Mouse (Mus musculus): ENCODE results near the gene Efhd2. TPM values are rescaled to one million over a fixed set of nuclear protein-coding genes. Genes with fewer than 3 reads are reported as not detected.
A peak's percentile ranks its signal among the peaks of the same experiment; 100 is the strongest.

The Efhd2 gene
- total RNA-seq, 2 experiments from 2014 or later = 157 to 184 TPM

- DNase-seq (ENCODE audit: low spot score in 2 of 2) = no peak
Observed at GRCm38 (mm10) chr4:141881289-141881914, 6.7 kb upstream of the Efhd2 start.

DNA sequence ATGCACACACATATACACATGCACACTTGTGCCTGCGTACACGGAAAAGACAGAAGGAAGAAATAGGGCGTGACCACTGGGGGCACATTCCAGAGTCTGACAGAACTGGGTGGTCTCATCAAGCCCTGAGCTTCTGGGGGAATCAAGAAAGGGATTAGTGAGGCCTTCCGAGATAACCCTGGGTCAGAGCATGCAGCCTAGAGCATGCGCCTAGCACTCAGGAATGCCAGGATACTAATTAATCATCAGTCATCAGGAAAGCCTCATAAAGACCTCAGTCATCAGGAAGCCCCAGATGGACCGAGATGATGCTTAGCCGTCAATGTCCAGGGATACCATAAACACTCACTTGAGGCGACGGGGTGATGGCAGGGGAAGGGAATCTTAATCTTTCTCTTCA is 5.2 kb upstream of the Efhd2 start:
- DNase-seq (ENCODE audit: low spot score in 2 of 2) = no peak

GRCm38 (mm10) chr4:141879074-141879473 is 4.4 kb upstream of the Efhd2 start:
- no peak for DNase-seq (ENCODE audit: low spot score in 2 of 2)

GRCm38 (mm10) chr4:141878621-141879020 is 3.9 kb upstream of the Efhd2 start:
- DNase-seq (ENCODE audit: low spot score in 2 of 2) = no peak

DNA sequence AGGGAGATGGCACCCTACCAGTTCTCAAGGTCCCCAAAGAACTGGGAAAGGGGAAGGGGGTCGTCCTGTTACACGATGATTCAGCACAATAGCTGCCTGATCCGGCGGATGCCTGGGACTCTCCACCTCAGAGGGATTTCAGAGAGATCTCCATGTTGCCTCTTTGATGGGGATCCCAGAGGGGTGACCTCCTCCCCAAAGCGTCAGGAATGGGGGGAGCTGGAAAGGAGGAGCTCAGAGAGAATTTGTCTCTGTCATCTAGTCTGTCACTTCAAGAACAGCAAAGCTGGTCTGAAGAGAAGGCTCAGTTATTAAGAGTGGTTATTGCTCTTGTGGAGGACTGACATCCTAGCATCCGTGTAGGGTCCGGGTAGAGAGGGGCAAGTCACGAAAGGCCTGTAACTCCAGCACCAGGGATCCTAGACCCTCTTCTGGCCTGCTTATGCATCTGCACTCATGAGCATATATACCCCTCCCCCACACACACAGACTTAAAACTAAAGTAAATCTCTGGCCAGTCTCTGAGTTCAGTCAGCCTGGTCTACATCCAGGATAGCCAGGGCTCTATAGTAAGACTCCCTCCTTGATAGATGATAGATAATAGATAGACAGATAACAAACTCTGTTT is 875 bp upstream of the Efhd2 start:
- no peak for DNase-seq (ENCODE audit: low spot score in 2 of 2)

DNA sequence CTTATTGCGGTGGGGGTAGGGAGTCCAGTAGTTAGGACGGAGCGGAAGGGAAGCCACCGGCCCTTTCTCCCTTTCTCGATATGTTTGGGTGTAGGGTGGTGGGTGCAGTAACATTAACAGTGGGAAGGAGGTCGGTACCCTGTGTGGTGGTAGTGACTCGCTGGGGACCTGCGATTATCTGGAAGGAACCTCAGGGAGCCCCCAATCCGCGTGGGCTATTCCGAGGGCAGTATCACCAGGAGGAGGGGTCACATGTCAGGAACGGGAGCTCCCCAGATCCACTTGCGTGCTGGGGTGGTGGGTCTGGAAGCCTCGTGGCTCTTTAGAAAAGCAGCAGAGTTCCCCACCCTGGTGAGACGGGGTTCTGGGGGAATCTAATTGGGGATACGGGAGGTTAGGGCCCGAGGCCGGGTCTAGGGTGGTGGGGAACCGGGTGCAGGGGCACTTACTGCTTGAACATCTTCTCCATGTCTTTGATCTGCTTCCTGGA is 564 bp downstream of the Efhd2 start:
- DNase-seq (ENCODE audit: low spot score in 2 of 2) = no peak

DNA sequence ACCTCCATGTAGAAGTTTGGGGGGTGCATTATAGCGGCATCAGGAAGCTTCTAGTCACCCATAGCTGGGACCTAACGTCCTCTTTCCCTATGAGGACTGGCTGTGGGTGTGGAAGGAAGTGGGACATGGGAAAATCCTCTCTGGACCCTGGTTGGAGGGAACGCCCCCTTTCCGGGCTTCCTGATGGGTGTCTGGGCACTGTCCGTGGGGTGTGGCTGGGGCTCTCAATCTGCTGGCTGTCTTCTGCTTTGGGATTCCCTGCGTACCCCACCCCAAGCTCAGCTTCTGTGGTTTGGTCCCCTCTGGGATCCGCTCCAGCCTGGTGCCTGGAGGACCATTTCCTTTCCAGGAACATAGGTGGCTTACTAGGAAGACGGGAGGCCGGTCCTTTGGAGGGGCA is 1.7 kb downstream of the Efhd2 start:
- peak in 1 of 2 experiments; percentile 6 for DNase-seq (ENCODE audit: low spot score in 2 of 2)

GRCm38 (mm10) chr4:141871909-141872308 is 2.8 kb downstream of the Efhd2 start:
- DNase-seq (ENCODE audit: low spot score in 2 of 2) = peak; percentile 45 to 78

DNA sequence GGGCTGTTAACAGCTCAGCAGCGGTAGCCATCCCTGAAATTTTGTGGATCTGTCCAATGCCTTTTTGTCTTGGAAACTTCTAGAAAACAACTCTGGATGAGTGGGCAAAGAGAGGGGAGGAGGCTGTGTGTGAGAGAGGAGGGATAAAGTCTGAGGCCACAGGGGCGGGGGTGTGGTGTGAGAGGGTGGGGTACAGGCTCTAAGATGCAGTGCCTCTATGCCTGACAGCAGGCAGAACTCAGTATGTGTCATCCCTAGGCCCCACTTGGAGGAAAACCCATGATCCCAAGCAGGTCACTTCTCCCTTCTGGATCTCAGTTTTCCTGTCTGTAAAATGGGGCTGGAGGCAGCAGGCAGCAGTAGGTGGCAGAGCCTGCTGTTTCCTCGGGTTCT is 3.4 kb downstream of the Efhd2 start:
- no peak for DNase-seq (ENCODE audit: low spot score in 2 of 2)

DNA sequence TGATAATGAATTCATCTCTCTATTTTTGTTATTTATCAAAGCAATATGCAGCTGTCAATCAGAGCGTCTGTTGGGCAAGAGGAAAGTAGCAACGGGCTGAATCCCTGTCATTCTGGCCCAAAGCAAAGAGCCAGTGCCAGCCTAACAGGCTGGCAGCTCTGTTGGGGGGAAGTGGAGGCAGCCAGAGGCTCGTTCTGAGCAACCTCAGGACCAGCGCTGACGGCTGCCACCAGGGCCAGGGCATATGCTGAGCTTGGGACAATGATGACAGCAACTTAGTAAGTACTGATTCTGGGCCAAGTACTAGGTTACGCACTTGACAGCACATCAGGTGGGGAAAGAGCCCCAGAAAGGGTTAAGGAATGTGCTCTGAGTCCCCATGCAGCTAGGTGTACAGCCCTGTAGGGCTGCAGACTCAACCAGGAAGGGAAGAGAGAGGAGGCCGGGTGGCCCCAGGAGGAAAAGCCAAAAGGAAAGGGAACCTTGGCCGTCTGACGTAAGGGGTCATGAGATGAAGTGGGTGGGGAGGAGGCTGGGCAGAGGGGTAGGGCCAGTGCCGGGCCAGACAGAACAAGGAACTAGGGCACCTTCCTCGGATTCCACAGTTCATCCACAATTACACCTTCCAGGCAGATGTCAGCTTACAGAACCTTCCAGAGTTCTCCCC is 3.9 kb downstream of the Efhd2 start:
- DNase-seq (ENCODE audit: low spot score in 2 of 2) = no peak

DNA sequence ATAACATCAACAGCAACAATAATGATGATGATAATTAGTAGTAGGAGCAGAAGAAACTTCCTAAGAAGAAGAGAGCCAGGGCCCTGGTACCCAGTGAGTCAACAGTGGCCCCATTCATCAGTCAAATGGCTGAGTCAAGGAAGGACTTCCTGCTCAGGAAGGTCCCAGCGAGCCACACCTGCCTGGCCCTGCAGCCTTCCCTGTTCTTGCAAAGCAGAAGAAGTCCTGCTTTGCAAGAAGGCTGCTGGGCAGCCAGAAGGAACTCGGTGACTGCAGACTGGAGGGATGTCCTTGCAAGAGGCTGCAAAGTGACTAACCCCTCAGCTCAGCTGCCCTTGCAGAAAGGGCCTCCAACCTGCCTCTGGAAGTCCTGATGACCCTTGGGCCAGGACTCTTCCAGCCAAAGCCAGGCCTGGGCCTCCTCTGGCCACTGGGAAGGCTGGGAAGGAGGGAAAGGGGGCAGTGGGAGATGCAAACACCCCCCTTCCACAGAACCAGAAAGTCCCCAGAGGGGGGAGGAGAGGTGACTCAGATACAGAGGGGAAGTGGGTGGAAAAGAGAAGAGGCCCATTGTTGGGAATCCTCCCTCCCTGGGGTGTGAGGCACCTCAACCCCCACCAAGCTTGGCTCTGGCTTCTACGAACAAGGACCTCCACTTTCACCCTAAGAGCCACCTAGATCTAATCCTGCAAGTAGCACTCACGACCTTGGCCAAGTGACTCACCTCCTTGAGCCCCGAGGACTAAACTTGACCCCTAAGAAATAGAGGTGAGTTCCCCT is 5.1 kb downstream of the Efhd2 start:
- DNase-seq (ENCODE audit: low spot score in 2 of 2) = no peak

DNA sequence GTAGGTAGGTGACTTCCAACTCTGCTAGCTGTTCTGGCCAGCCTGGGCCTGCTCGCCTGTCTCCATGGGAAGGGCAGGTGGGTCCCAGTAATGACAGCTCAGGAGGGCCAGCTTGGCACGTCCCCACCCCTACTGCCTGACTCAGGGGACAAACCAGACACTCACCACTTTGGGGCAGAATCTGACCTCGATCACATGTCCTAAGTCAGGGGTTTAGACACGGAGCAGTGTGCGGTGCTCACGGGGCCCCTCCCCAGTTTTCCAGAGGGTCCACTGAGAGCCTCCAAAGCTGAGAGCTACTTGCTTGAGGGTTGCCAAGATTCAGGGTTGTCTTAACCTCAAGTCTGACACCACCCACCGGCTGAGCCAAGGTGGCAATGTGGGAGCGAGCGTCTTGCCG is 6.7 kb downstream of the Efhd2 start:
- DNase-seq (ENCODE audit: low spot score in 2 of 2) = no peak

- DNase-seq (ENCODE audit: low spot score in 2 of 2) = peak in 1 of 2 experiments; percentile 60
Observed at GRCm38 (mm10) chr4:141867498-141867897, 7.2 kb downstream of the Efhd2 start.

DNA sequence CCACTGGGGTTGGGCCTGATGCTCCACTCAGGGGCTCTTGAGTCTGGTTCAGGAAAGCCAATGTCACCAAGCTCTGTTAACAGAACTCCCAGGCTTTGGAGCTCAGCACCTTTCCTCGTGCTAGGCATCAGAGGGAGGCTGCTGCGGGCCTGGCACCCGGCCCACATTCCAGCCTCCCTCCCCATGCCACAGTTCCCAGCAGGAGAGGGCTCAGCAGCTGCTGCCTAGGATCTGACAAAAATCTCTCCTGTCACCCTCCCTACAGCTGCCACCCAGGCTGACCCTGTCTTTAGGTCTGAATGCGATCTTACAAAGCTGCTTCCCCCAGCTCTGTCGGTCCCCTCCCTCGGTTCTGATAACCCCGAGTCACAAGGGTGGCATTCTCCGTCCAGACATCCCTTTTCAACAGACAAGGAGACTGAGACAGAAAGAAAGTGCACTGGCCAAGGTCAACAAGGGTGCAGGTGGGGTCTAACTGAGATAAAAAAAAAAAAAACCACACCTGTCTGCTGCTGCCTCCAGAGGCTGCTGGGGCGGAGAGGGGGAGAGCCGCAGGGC is 7.7 kb downstream of the Efhd2 start:
- DNase-seq (ENCODE audit: low spot score in 2 of 2) = no peak

- DNase-seq (ENCODE audit: low spot score in 2 of 2) = no peak
Observed at GRCm38 (mm10) chr4:141865600-141865999, 9.1 kb downstream of the Efhd2 start.

- no peak for DNase-seq (ENCODE audit: low spot score in 2 of 2)
Observed at GRCm38 (mm10) chr4:141865006-141865405, 9.7 kb downstream of the Efhd2 start.

- DNase-seq (ENCODE audit: low spot score in 2 of 2) = no peak
Observed at GRCm38 (mm10) chr4:141864506-141864905, 10.2 kb downstream of the Efhd2 start.

- no peak for DNase-seq (ENCODE audit: low spot score in 2 of 2)
Observed at GRCm38 (mm10) chr4:141863726-141864280, 10.9 kb downstream of the Efhd2 start.

DNA sequence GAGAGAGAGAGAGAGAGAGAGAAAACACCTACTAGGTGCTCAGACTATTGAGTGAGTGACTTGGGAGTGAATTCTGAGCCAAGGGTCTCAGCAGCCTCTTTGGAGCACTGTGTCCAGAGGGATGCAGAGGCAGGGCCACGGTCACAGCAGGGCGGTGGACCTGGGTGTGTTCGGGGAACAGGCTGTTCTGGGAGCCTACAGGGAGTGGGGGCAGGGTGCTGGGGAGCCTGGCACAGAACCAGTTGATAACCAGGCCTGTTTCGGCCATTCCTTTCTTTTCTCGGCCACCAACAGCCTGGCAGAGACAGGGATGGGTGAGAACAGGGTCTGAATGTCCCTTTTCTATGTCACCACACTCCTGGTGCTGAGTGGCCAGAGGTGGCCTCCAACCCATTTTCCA is 11.9 kb downstream of the Efhd2 start:
- DNase-seq (ENCODE audit: low spot score in 2 of 2) = no peak

- DNase-seq (ENCODE audit: low spot score in 2 of 2) = no peak
Observed at GRCm38 (mm10) chr4:141861591-141862295, 13.0 kb downstream of the Efhd2 start.
